Mouse (Mus musculus) embryonic facial prominence, embryonic 10.5 days (tissue): Measurements from ENCODE around the gene Mageb18. TPM values are rescaled to one million over a fixed set of nuclear protein-coding genes. Genes with fewer than 3 reads are reported as not detected.
"Not testable (repeated sequence)": the region's sequence is repeated elsewhere in the genome, so short reads cannot be mapped to it uniquely, and the experiment has no call there.

Source experiments
- DNase-seq: peaks from one replicate; pipeline ENCODE4 v3.0.0-alpha.2; 2017; ENCODE audit warnings: low spot score
- H3K27ac ChIP-seq: fragments of 300-500 bp; sonication (generic); replicated peaks from 2 replicates; pipeline ENCODE4 v1.5.1; 2016; ENCODE audit warnings: mild to moderate bottlenecking
- H3K27me3 ChIP-seq: fragments of 300-500 bp; sonication (generic); replicated peaks from 2 replicates; pipeline ENCODE4 v1.6.1; 2016; ENCODE audit warnings: low read depth, mild to moderate bottlenecking; ENCODE audit not compliant: poor library complexity, severe bottlenecking
- H3K36me3 ChIP-seq: fragments of 300-500 bp; sonication (generic); replicated peaks from 2 replicates; pipeline ENCODE4 v1.6.1; 2016; ENCODE audit warnings: mild to moderate bottlenecking, moderate library complexity
- H3K4me1 ChIP-seq: fragments of 300-500 bp; sonication (generic); 2 replicates; pipeline ENCODE4 v1.6.1; 2016
- H3K4me3 ChIP-seq: fragments of 300-500 bp; sonication (generic); 2 replicates; pipeline ENCODE4 v1.5.1; 2016; ENCODE audit warnings: mild to moderate bottlenecking, moderate library complexity
- H3K9me3 ChIP-seq: fragments of 300-500 bp; sonication (generic); 2 replicates; pipeline ENCODE4 v1.6.1; 2016; ENCODE audit warnings: mild to moderate bottlenecking
- WGBS: fragments of 180-500 bp; shearing (Covaris S2); methylation state at CpG from one replicate; pipeline ENCODE4 v1.1.7; 2016; 5-methylcytosine and 5-hydroxymethylcytosine counted together
- polyA plus RNA-seq: library from polyadenylated mRNA; unstranded; fragments of >200 nt; fragmentation: Nextera tagmentation; extraction: Ambion mirVana; gene quantifications from 2 replicates; pipeline ENCODE4 v1.2.1, GENCODE M21; 2016

Mageb18 gene
- not detected in 2 replicates for polyA plus RNA-seq

- Histone ChIP-seq H3K4me3 (no peak within 1 kb of the TSS), H3K27ac (no peak within 1 kb of the TSS), H3K9me3 (no peaks in the 10 kb centered on the region), H3K27me3 (no peaks in the 10 kb centered on the region), H3K36me3 (no peaks in the 10 kb centered on the region), H3K4me1 (no peaks in the 10 kb centered on the region)
- 71% methylated on average over 1 of the region's 1 CpGs for WGBS
- no peak for DNase-seq
Observed at GRCm38 (mm10) chrX:92599472-92599871, at the start of gene Mageb18. Gene Mageb18 (minus strand): TSS chrX:92599572.

- H3K36me3 ChIP-seq = no peaks in the 10 kb centered on the region
- no peaks in the 10 kb centered on the region for H3K9me3 ChIP-seq
- H3K27me3 ChIP-seq = no peaks in the 10 kb centered on the region
- no peak for DNase-seq
- no peaks in the 10 kb centered on the region for H3K4me1 ChIP-seq
- no peak overlapping the region for H3K27ac ChIP-seq
- H3K4me3 ChIP-seq = no peak overlapping the region
- WGBS = 90% methylated on average over 3 of the region's 3 CpGs
Observed at GRCm38 (mm10) chrX:92612788-92613187, 13.4 kb upstream of the Mageb18 start.

GRCm38 (mm10) chrX:92610466-92610865, 11.1 kb upstream of the Mageb18 start:
- H3K27me3 ChIP-seq = no peaks in the 10 kb centered on the region
- no peak for DNase-seq
- H3K36me3 ChIP-seq = no peaks in the 10 kb centered on the region
- H3K4me3 ChIP-seq = no peak overlapping the region
- H3K9me3 ChIP-seq = no peaks in the 10 kb centered on the region
- no peak overlapping the region for H3K27ac ChIP-seq
- H3K4me1 ChIP-seq = no peaks in the 10 kb centered on the region
- WGBS = 80% methylated on average over 3 of the region's 3 CpGs

DNA sequence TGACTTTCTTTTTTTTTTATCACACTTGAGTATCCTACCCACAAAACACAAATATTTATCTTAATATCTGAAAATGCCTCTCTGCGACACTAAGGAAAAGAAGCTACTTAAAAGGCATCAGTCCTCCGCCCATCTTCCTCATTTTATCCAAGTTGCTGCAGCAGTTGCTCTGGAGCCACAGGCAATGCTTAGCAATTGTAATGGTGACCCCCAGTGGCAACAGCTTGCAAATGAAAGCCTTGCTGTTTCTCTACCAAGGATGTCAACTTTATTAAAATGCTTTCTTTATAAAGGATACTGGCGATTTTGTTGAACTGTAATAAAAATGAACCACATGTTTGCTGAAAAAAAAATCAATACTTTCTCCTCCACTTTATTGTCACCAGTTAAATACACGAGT, 2.0 kb downstream of the Mageb18 start:
- Histone ChIP-seq H3K27ac (no peak overlapping the region), H3K4me1 (no peaks in the 10 kb centered on the region), H3K4me3 (no peak overlapping the region), H3K36me3 (no peaks in the 10 kb centered on the region), H3K27me3 (no peaks in the 10 kb centered on the region), H3K9me3 (no peaks in the 10 kb centered on the region)
- DNase-seq = no peak
- WGBS = 45% methylated on average over 4 of the region's 4 CpGs

DNA sequence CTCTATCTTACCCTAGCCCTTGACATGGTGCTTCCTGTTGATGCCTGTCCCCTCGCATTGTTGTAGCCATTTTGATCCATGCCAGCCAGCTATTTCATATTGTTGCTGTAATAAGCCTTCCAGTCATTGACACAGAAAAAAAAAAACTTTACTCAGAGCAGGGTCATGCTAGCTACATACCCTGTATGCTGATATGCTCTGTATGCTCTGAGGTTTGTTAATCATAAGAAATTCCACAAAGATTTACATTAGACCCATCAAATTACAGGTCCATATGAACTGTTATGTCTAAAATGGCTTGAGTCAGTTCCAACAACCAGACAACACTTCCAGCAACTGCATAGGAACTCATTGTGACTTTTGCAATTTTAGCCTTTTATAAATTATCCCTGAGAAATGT, 71.5 kb downstream of the Mageb18 start:
- no peak overlapping the region for H3K4me3 ChIP-seq
- no peaks in the 10 kb centered on the region for H3K9me3 ChIP-seq
- no peak overlapping the region for H3K27ac ChIP-seq
- H3K36me3 ChIP-seq = no peaks in the 10 kb centered on the region
- WGBS = 81% methylated on average over 1 of the region's 1 CpGs
- no peaks in the 10 kb centered on the region for H3K4me1 ChIP-seq
- no peak for DNase-seq
- H3K27me3 ChIP-seq = no peaks in the 10 kb centered on the region

DNA sequence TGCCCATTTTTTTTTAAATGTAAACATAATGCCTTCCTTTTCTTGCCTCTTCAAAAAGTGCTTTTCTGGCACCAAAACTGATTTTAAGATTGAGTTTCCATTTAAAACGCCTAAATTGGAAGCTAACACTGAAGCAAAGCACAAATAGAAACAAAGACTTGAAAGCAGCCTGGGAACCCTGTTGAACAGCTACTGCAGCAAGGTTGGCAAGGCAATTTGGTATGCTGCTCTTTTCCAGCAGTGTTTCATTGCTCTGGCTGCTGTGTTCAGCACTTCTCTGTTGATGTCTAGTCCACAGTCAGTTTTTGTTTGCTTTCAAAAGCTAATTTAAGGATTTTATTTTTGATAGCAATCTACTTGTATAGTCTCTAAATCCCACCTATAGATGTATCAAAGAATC, 101.1 kb downstream of the Mageb18 start:
- Histone ChIP-seq H3K4me3 (no peak overlapping the region), H3K27ac (no peak overlapping the region), H3K36me3 (no peaks in the 10 kb centered on the region), H3K9me3 (no peaks in the 10 kb centered on the region), H3K27me3 (no peaks in the 10 kb centered on the region), H3K4me1 (no peaks in the 10 kb centered on the region)
- no peak for DNase-seq
- 55% methylated on average over 1 of the region's 1 CpGs for WGBS

DNA sequence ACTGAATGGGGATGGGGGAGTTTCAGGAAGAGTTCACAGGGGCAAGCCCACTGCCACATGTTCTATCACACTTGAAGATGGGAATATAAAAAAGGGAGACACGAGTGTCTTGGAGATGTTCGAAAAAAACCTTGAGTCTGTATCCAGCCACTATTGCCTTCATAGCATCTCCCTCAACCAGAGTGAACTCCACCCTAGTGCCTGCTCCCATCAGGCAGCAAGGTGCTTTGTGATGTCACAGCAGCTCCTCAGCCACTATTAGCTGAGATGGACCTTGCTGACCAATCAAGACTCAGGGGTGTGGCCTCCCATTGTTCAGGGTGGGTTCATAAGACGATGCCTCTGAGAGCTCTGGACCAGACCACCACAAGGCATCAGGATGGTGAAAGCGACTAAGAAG, 109.7 kb downstream of the Mageb18 start, which contains the start of gene Gm5941:
Gene Gm5941, plus strand, starts transcription at position 301 of the 400 bp plus-strand sequence.
- WGBS = 84% methylated on average over 4 of the region's 4 CpGs
- not testable (repeated sequence) for DNase-seq, H3K27me3 ChIP-seq, H3K36me3 ChIP-seq, H3K4me3 ChIP-seq, H3K9me3 ChIP-seq, H3K4me1 ChIP-seq, H3K27ac ChIP-seq

GRCm38 (mm10) chrX:92464773-92465172, 134.6 kb downstream of the Mageb18 start:
- no peaks in the 10 kb centered on the region for H3K27me3 ChIP-seq
- no peak for DNase-seq
- H3K9me3 ChIP-seq = no peaks in the 10 kb centered on the region
- no peak overlapping the region for H3K27ac ChIP-seq
- no peak overlapping the region for H3K4me3 ChIP-seq
- no peaks in the 10 kb centered on the region for H3K36me3 ChIP-seq
- no peaks in the 10 kb centered on the region for H3K4me1 ChIP-seq
- WGBS = 74% methylated on average over 4 of the region's 4 CpGs

DNA sequence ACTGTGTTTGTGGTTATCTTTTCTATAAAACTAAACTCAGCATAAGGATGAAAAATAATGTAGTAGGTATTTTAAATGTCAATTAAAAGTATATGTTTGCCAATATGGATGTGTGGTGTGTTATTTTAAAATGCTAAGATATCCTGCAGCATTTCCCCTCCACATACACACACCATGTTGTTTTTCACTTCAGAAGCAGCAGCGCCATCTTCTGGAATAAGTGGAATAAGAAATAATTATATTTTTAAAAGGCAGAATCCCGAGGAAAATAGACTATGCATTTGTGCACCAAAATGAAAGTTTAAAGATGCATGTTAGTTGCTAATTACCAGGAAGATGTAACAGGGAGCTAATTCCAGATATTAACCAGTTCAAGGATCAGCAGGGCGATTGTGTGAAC, 138.9 kb downstream of the Mageb18 start:
- Histone ChIP-seq H3K9me3 (no peaks in the 10 kb centered on the region), H3K4me1 (no peaks in the 10 kb centered on the region), H3K36me3 (no peaks in the 10 kb centered on the region), H3K4me3 (no peak overlapping the region), H3K27me3 (no peaks in the 10 kb centered on the region), H3K27ac (no peak overlapping the region)
- no peak for DNase-seq
- WGBS = 38% methylated on average over 3 of the region's 3 CpGs

DNA sequence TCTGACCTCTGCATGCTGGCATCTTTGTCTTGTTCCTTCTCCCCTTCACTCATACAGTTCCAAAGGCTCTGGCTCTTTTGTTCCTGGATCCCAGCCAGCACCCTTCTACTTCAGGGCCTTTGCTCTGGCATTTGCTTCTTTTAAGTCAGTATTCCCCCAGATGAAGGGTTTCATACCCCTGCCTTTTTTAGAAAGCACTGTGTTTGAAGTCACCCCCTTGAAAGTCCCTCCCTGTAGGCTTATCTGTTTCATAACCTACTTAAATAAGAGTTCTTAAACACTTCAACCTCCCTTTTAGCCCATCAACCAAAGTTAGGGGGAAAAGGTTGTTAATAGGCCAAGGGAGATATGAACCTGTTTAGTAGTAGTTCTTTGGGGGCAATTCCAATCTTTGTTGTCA, 212.0 kb downstream of the Mageb18 start:
- Histone ChIP-seq H3K4me1 (no peaks in the 10 kb centered on the region), H3K4me3 (no peak overlapping the region), H3K27me3 (no peaks in the 10 kb centered on the region), H3K36me3 (no peaks in the 10 kb centered on the region), H3K9me3 (no peaks in the 10 kb centered on the region), H3K27ac (no peak overlapping the region)
- no peak for DNase-seq

- DNase-seq = peak; percentile 59
- WGBS = 16% methylated on average over 5 of the region's 5 CpGs
- no peaks in the 10 kb centered on the region for H3K4me1 ChIP-seq
- no peak overlapping the region for H3K27ac ChIP-seq
- no peaks in the 10 kb centered on the region for H3K36me3 ChIP-seq
- no peak overlapping the region for H3K4me3 ChIP-seq
- H3K27me3 ChIP-seq = no peaks in the 10 kb centered on the region
- no peaks in the 10 kb centered on the region for H3K9me3 ChIP-seq
Observed at GRCm38 (mm10) chrX:92342924-92343323, 256.4 kb downstream of the Mageb18 start.

GRCm38 (mm10) chrX:92340906-92341305, 258.5 kb downstream of the Mageb18 start:
- H3K27me3 ChIP-seq = no peaks in the 10 kb centered on the region
- H3K27ac ChIP-seq = no peak overlapping the region
- H3K36me3 ChIP-seq = no peaks in the 10 kb centered on the region
- no peak overlapping the region for H3K4me3 ChIP-seq
- H3K9me3 ChIP-seq = no peaks in the 10 kb centered on the region
- 88% methylated on average over 6 of the region's 6 CpGs for WGBS
- DNase-seq = no peak
- H3K4me1 ChIP-seq = no peaks in the 10 kb centered on the region

GRCm38 (mm10) chrX:92339551-92339950, 259.8 kb downstream of the Mageb18 start:
- no peak overlapping the region for H3K27ac ChIP-seq
- H3K9me3 ChIP-seq = no peaks in the 10 kb centered on the region
- H3K27me3 ChIP-seq = no peaks in the 10 kb centered on the region
- no peaks in the 10 kb centered on the region for H3K4me1 ChIP-seq
- 86% methylated on average over 2 of the region's 2 CpGs for WGBS
- no peak for DNase-seq
- no peak overlapping the region for H3K4me3 ChIP-seq
- H3K36me3 ChIP-seq = no peaks in the 10 kb centered on the region

- no peak overlapping the region for H3K4me3 ChIP-seq
- no peak overlapping the region for H3K27ac ChIP-seq
- H3K27me3 ChIP-seq = no peaks in the 10 kb centered on the region
- WGBS = 88% methylated on average over 1 of the region's 1 CpGs
- H3K9me3 ChIP-seq = no peaks in the 10 kb centered on the region
- H3K4me1 ChIP-seq = no peaks in the 10 kb centered on the region
- DNase-seq = no peak
- no peaks in the 10 kb centered on the region for H3K36me3 ChIP-seq
Observed at GRCm38 (mm10) chrX:92333459-92333858, 265.9 kb downstream of the Mageb18 start.
